Mouse (Mus musculus) hindbrain, embryonic 10.5 days (tissue): Measurements from ENCODE around the gene Arl6. TPM values are rescaled to one million over a fixed set of nuclear protein-coding genes. Genes with fewer than 3 reads are reported as not detected.

Source experiments
- DNase-seq: peaks from one replicate; pipeline ENCODE4 v3.0.0-alpha.2; 2017; ENCODE audit warnings: low spot score
- H3K27ac ChIP-seq: fragments of 300-500 bp; sonication (generic); 2 replicates; pipeline ENCODE4 v1.5.1; 2016; ENCODE audit warnings: mild to moderate bottlenecking, moderate library complexity
- H3K27me3 ChIP-seq: fragments of 300-500 bp; sonication (generic); 2 replicates; pipeline ENCODE4 v1.6.1; 2016; ENCODE audit warnings: mild to moderate bottlenecking; ENCODE audit not compliant: poor library complexity, insufficient read depth, severe bottlenecking
- H3K36me3 ChIP-seq: fragments of 300-500 bp; sonication (generic); 2 replicates; pipeline ENCODE4 v1.6.1; 2016; ENCODE audit warnings: mild to moderate bottlenecking, moderate library complexity
- H3K4me1 ChIP-seq: fragments of 300-500 bp; sonication (generic); replicated peaks from 2 replicates; pipeline ENCODE4 v1.6.1; 2016; ENCODE audit warnings: mild to moderate bottlenecking
- H3K4me3 ChIP-seq: fragments of 300-500 bp; sonication (generic); 2 replicates; pipeline ENCODE4 v1.5.1; 2016; ENCODE audit warnings: mild to moderate bottlenecking, moderate library complexity
- H3K9me3 ChIP-seq: fragments of 300-500 bp; sonication (generic); 2 replicates; pipeline ENCODE4 v1.6.1; 2016; ENCODE audit warnings: mild to moderate bottlenecking, moderate library complexity
- WGBS: fragments of 180-500 bp; shearing (Covaris S2); methylation state at CpG from one replicate; pipeline ENCODE4 v1.1.7; 2016; 5-methylcytosine and 5-hydroxymethylcytosine counted together
- polyA plus RNA-seq: library from polyadenylated mRNA; unstranded; fragments of >200 nt; fragmentation: Nextera tagmentation; extraction: Ambion mirVana; gene quantifications from 2 replicates; pipeline ENCODE4 v1.2.1, GENCODE M21; 2016

Arl6 gene
- polyA plus RNA-seq, 1 experiment from 2014 or later, result 49.8 TPM

GRCm38 (mm10) chr16:59579237-59579636 lies 60.0 kb downstream of the Arl6 start:
- Histone ChIP-seq H3K4me3 (no peak overlapping the region), H3K36me3 (peaks cover 6% of the 10 kb centered on the region; the same call in 1 of the 2 replicates), H3K27me3 (no peaks in the 10 kb centered on the region), H3K4me1 (no peaks in the 10 kb centered on the region; the same call in 1 of the 2 replicates), H3K27ac (no peak overlapping the region), H3K9me3 (no peaks in the 10 kb centered on the region)
- 88% methylated on average over 8 of the region's 8 CpGs for WGBS
- no peak for DNase-seq

- Histone ChIP-seq H3K27me3 (no peaks in the 10 kb centered on the region), H3K4me1 (no peaks in the 10 kb centered on the region; the same call in 1 of the 2 replicates), H3K27ac (no peak overlapping the region), H3K9me3 (no peaks in the 10 kb centered on the region), H3K36me3 (peaks cover 6% of the 10 kb centered on the region; the same call in 1 of the 2 replicates), H3K4me3 (no peak overlapping the region)
- WGBS, result 75% methylated on average over 11 of the region's 11 CpGs
- no peak for DNase-seq
Observed at GRCm38 (mm10) chr16:59573961-59574360, 65.2 kb downstream of the Arl6 start.

- no peak overlapping the region for H3K27ac ChIP-seq
- H3K4me1 ChIP-seq, result peaks cover 2% of the 10 kb centered on the region; the same call in 1 of the 2 replicates
- H3K36me3 ChIP-seq, result peaks cover 6% of the 10 kb centered on the region; the same call in 1 of the 2 replicates
- WGBS, result 85% methylated on average over 3 of the region's 3 CpGs
- DNase-seq, result no peak
- H3K4me3 ChIP-seq, result no peak overlapping the region
- H3K27me3 ChIP-seq, result no peaks in the 10 kb centered on the region
- H3K9me3 ChIP-seq, result no peaks in the 10 kb centered on the region
Observed at GRCm38 (mm10) chr16:59572685-59573084, 66.5 kb downstream of the Arl6 start.

GRCm38 (mm10) chr16:59570807-59571206 lies 68.4 kb downstream of the Arl6 start:
- Histone ChIP-seq H3K36me3 (no peaks in the 10 kb centered on the region), H3K27ac (no peak overlapping the region), H3K9me3 (no peaks in the 10 kb centered on the region), H3K4me1 (peaks cover 3% of the 10 kb centered on the region; the same call in 1 of the 2 replicates), H3K4me3 (no peak overlapping the region), H3K27me3 (no peaks in the 10 kb centered on the region)
- DNase-seq, result no peak
- 94% methylated on average over 8 of the region's 8 CpGs for WGBS

- no peak overlapping the region for H3K27ac ChIP-seq
- peaks cover 5% of the 10 kb centered on the region; the same call in 1 of the 2 replicates for H3K36me3 ChIP-seq
- H3K9me3 ChIP-seq, result no peaks in the 10 kb centered on the region
- 85% methylated on average over 8 of the region's 8 CpGs for WGBS
- no peaks in the 10 kb centered on the region for H3K27me3 ChIP-seq
- no peak overlapping the region for H3K4me3 ChIP-seq
- DNase-seq, result no peak
- H3K4me1 ChIP-seq, result peaks cover 3% of the 10 kb centered on the region; the same call in 1 of the 2 replicates
Observed at GRCm38 (mm10) chr16:59569837-59570236, 69.4 kb downstream of the Arl6 start.

- DNase-seq, result no peak
- Histone ChIP-seq H3K27me3 (no peaks in the 10 kb centered on the region), H3K9me3 (no peaks in the 10 kb centered on the region), H3K27ac (no peak overlapping the region), H3K36me3 (peaks cover 5% of the 10 kb centered on the region; the same call in 1 of the 2 replicates), H3K4me3 (no peak overlapping the region), H3K4me1 (0 out of 2 replicates have a peak, but pooled peaks cover 3% of the 10 kb centered on the region)
- 75% methylated on average over 9 of the region's 10 CpGs for WGBS
Observed at GRCm38 (mm10) chr16:59567721-59568381, 71.3 kb downstream of the Arl6 start.

GRCm38 (mm10) chr16:59566437-59566836 lies 72.8 kb downstream of the Arl6 start:
- peaks cover 5% of the 10 kb centered on the region; the same call in 1 of the 2 replicates for H3K36me3 ChIP-seq
- no peaks in the 10 kb centered on the region for H3K9me3 ChIP-seq
- no peak overlapping the region for H3K4me3 ChIP-seq
- no peaks in the 10 kb centered on the region for H3K27me3 ChIP-seq
- no peak overlapping the region for H3K27ac ChIP-seq
- H3K4me1 ChIP-seq, result 0 out of 2 replicates have a peak, but pooled peaks cover 3% of the 10 kb centered on the region
- 86% methylated on average over 4 of the region's 4 CpGs for WGBS
- no peak for DNase-seq

GRCm38 (mm10) chr16:59565631-59566030 lies 73.6 kb downstream of the Arl6 start:
- Histone ChIP-seq H3K27ac (no peak overlapping the region), H3K9me3 (no peaks in the 10 kb centered on the region), H3K4me3 (no peak overlapping the region), H3K36me3 (peaks cover 5% of the 10 kb centered on the region; the same call in 1 of the 2 replicates), H3K4me1 (0 out of 2 replicates have a peak, but pooled peaks cover 3% of the 10 kb centered on the region), H3K27me3 (no peaks in the 10 kb centered on the region)
- WGBS, result 65% methylated on average over 2 of the region's 2 CpGs
- DNase-seq, result no peak

- no peaks in the 10 kb centered on the region for H3K9me3 ChIP-seq
- H3K4me3 ChIP-seq, result no peak overlapping the region
- H3K4me1 ChIP-seq, result 0 out of 2 replicates have a peak, but pooled peaks cover 3% of the 10 kb centered on the region
- H3K36me3 ChIP-seq, result peaks cover 14% of the 10 kb centered on the region
- no peak for DNase-seq
- H3K27ac ChIP-seq, result no peak overlapping the region
- H3K27me3 ChIP-seq, result no peaks in the 10 kb centered on the region
- WGBS, result 82% methylated on average over 5 of the region's 5 CpGs
Observed at GRCm38 (mm10) chr16:59564025-59564424, 75.2 kb downstream of the Arl6 start.

Other genes with a start within 250 kb of the Arl6 start
- 0.05 and 0.10 TPM in 2 replicates for gene Gabrr3, start 232.1 kb downstream of the Arl6 start, polyA plus RNA-seq
- 24.9 and 33.9 TPM in 2 replicates for gene Riox2, start 167.6 kb downstream of the Arl6 start, polyA plus RNA-seq
- 5.5 and 6.5 TPM in 2 replicates for gene Crybg3, start 38.4 kb downstream of the Arl6 start, polyA plus RNA-seq